Mouse (Mus musculus): ENCODE measurements around the gene Hist1h2bc.

DNA sequence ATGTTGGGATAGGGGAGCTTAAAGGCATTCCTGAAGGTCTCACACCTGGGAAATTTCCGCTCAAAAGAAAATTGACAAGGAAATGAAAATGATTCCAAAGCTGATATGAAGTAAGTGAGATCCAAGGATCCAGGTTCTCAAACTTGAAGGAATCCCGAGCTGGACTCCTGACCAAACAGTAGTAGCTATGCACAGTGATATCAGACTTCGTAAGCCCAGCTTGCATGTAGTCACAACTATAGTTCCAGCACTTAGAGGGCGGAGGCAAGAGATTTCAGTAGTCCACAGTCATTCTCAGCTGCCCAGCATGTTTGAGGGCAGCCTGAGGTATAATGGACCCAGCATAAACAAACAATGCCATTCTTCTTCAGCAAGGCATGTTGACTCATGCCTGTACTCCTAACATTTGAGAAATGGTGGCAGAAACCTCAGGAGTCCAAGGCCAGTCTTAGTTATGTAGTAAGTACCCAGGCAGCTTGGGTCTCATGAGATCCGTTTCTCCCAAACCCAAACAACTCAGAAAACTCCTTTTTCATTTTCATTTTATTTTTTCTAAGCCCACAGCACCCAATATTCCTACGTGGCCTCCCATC is 1.9 kb upstream of the Hist1h2bc start:
- no peak for TF ChIP-seq POLR2A (IDR thresholded peaks at IDR 0.05; ENCODE audit: insufficient read depth, low read depth, low read length)
- TF ChIP-seq CTCF (IDR thresholded peaks at IDR 0.05), result no peak
- TF ChIP-seq EP300 (IDR thresholded peaks at IDR 0.05; ENCODE audit: insufficient read depth, low read depth, low read length), result no peak
